Mouse (Mus musculus): ENCODE measurements around the gene Bag2. TPM values are rescaled to one million over a fixed set of nuclear protein-coding genes. Genes with fewer than 3 reads are reported as not detected.

The Bag2 gene
- polyA plus RNA-seq, 1 experiment from 2014 or later = 68.5 TPM

GRCm38 (mm10) chr1:33768827-33769226 is 11.2 kb upstream of the Bag2 start:
- Histone ChIP-seq H3K4me2 (ENCODE audit: low read depth, low read length) (no peak overlapping the region), H3K9ac (ENCODE audit: low read depth, low read length) (no peak overlapping the region), H3K27me3 (replicated peaks; ENCODE audit: control insufficient read depth, insufficient read depth, low read length) (no peaks in the 10 kb centered on the region), H3K9me3 (ENCODE audit: control insufficient read depth, low read length) (no peaks in the 10 kb centered on the region), H3K27ac (replicated peaks; ENCODE audit: low read depth, low read length) (no peak overlapping the region), H3K4me3 (ENCODE audit: low read depth, low read length) (no peak overlapping the region), H3K4me1 (ENCODE audit: control insufficient read depth, insufficient read depth, low read length) (no peaks in the 10 kb centered on the region), H3K36me3 (ENCODE audit: control insufficient read depth, insufficient read depth, low read length) (peaks cover 63% of the 10 kb centered on the region)
- no peak for DNase-seq (ENCODE audit: low spot score)
- ATAC-seq (ENCODE audit: low read depth) = no peak

- H3K9me3 ChIP-seq (ENCODE audit: control insufficient read depth, low read length) = no peaks in the 10 kb centered on the region
- H3K9ac ChIP-seq (ENCODE audit: low read depth, low read length) = no peak overlapping the region
- H3K4me3 ChIP-seq (ENCODE audit: low read depth, low read length) = no peak overlapping the region
- H3K4me2 ChIP-seq (ENCODE audit: low read depth, low read length) = no peak overlapping the region
- no peak overlapping the region for H3K27ac ChIP-seq (replicated peaks; ENCODE audit: low read depth, low read length)
- H3K4me1 ChIP-seq (ENCODE audit: control insufficient read depth, insufficient read depth, low read length) = no peaks in the 10 kb centered on the region
- no peak for DNase-seq (ENCODE audit: low spot score)
- H3K36me3 ChIP-seq (ENCODE audit: control insufficient read depth, insufficient read depth, low read length) = peaks cover 63% of the 10 kb centered on the region
- no peaks in the 10 kb centered on the region for H3K27me3 ChIP-seq (replicated peaks; ENCODE audit: control insufficient read depth, insufficient read depth, low read length)
- WGBS = 96% methylated on average over 1 of the region's 1 CpGs
- ATAC-seq (ENCODE audit: low read depth) = no peak
Measured at GRCm38 (mm10) chr1:33768091-33768787, 10.6 kb upstream of the Bag2 start.

- Histone ChIP-seq H3K4me3 (ENCODE audit: low read depth, low read length) (no peak overlapping the region), H3K9me3 (ENCODE audit: control insufficient read depth, low read length) (no peaks in the 10 kb centered on the region), H3K4me2 (ENCODE audit: low read depth, low read length) (no peak overlapping the region), H3K27ac (replicated peaks; ENCODE audit: low read depth, low read length) (no peak overlapping the region), H3K36me3 (ENCODE audit: control insufficient read depth, insufficient read depth, low read length) (peaks cover 58% of the 10 kb centered on the region), H3K27me3 (replicated peaks; ENCODE audit: control insufficient read depth, insufficient read depth, low read length) (no peaks in the 10 kb centered on the region), H3K4me1 (ENCODE audit: control insufficient read depth, insufficient read depth, low read length) (no peaks in the 10 kb centered on the region), H3K9ac (ENCODE audit: low read depth, low read length) (no peak overlapping the region)
- 68% methylated on average over 16 of the region's 16 CpGs for WGBS
- ATAC-seq (ENCODE audit: low read depth) = no peak
- no peak for DNase-seq (ENCODE audit: low spot score)
Measured at GRCm38 (mm10) chr1:33766520-33767508, 9.2 kb upstream of the Bag2 start.

- H3K9ac ChIP-seq (ENCODE audit: low read depth, low read length) = no peak overlapping the region
- H3K4me1 ChIP-seq (ENCODE audit: control insufficient read depth, insufficient read depth, low read length) = no peaks in the 10 kb centered on the region
- peaks cover 59% of the 10 kb centered on the region for H3K36me3 ChIP-seq (ENCODE audit: control insufficient read depth, insufficient read depth, low read length)
- no peak overlapping the region for H3K4me3 ChIP-seq (ENCODE audit: low read depth, low read length)
- no peaks in the 10 kb centered on the region for H3K9me3 ChIP-seq (ENCODE audit: control insufficient read depth, low read length)
- ATAC-seq (ENCODE audit: low read depth) (no peak), DNase-seq (ENCODE audit: low spot score) (no peak)
- H3K4me2 ChIP-seq (ENCODE audit: low read depth, low read length) = no peak overlapping the region
- whole genome bisulfite sequencing = 81% methylated on average over 11 of the region's 11 CpGs
- H3K27ac ChIP-seq (replicated peaks; ENCODE audit: low read depth, low read length) = no peak overlapping the region
- no peaks in the 10 kb centered on the region for H3K27me3 ChIP-seq (replicated peaks; ENCODE audit: control insufficient read depth, insufficient read depth, low read length)
Measured at GRCm38 (mm10) chr1:33765468-33766080, 8.0 kb upstream of the Bag2 start.

- no peak overlapping the region for H3K9ac ChIP-seq (ENCODE audit: low read depth, low read length)
- peaks cover 46% of the 10 kb centered on the region for H3K36me3 ChIP-seq (ENCODE audit: control insufficient read depth, insufficient read depth, low read length)
- H3K4me2 ChIP-seq (ENCODE audit: low read depth, low read length) = no peak overlapping the region
- no peak overlapping the region for H3K4me3 ChIP-seq (ENCODE audit: low read depth, low read length)
- WGBS = 48% methylated on average over 2 of the region's 2 CpGs
- no peaks in the 10 kb centered on the region for H3K9me3 ChIP-seq (ENCODE audit: control insufficient read depth, low read length)
- H3K4me1 ChIP-seq (ENCODE audit: control insufficient read depth, insufficient read depth, low read length) = no peaks in the 10 kb centered on the region
- no peaks in the 10 kb centered on the region for H3K27me3 ChIP-seq (replicated peaks; ENCODE audit: control insufficient read depth, insufficient read depth, low read length)
- no peak for ATAC-seq (ENCODE audit: low read depth)
- no peak overlapping the region for H3K27ac ChIP-seq (replicated peaks; ENCODE audit: low read depth, low read length)
- peak; percentile 36 for DNase-seq (ENCODE audit: low spot score)
Measured at GRCm38 (mm10) chr1:33763826-33764225, 6.2 kb upstream of the Bag2 start.

GRCm38 (mm10) chr1:33758488-33758887 is 893 bp upstream of the Bag2 start:
- H3K27ac ChIP-seq (replicated peaks; ENCODE audit: low read depth, low read length) = no peak overlapping the region
- ATAC-seq (ENCODE audit: low read depth) = no peak
- 59% methylated on average over 4 of the region's 4 CpGs for WGBS

GRCm38 (mm10) chr1:33757033-33757413 is 572 bp downstream of the Bag2 start:
- Histone ChIP-seq H3K4me3 (ENCODE audit: low read depth, low read length) (peak overlapping the region; percentile 77), H3K36me3 (ENCODE audit: control insufficient read depth, insufficient read depth, low read length) (peaks cover 17% of the 10 kb centered on the region; the same call in 1 of the 2 replicates), H3K4me1 (ENCODE audit: control insufficient read depth, insufficient read depth, low read length) (peaks cover 12% of the 10 kb centered on the region), H3K4me2 (ENCODE audit: low read depth, low read length) (peak overlapping the region; percentile 92), H3K9ac (ENCODE audit: low read depth, low read length) (peak overlapping the region; percentile 87), H3K9me3 (ENCODE audit: control insufficient read depth, low read length) (no peaks in the 10 kb centered on the region), H3K27me3 (replicated peaks; ENCODE audit: control insufficient read depth, insufficient read depth, low read length) (no peaks in the 10 kb centered on the region), H3K27ac (replicated peaks; ENCODE audit: low read depth, low read length) (no peak overlapping the region)
- WGBS = 3% methylated on average over 14 of the region's 14 CpGs
- ATAC-seq (ENCODE audit: low read depth) (peak; percentile 24; the same call in 1 of the 2 replicates), DNase-seq (ENCODE audit: low spot score) (peak; percentile 17)

More at GRCm38 (mm10) chr1:33758488-33758887, 893 bp upstream of the Bag2 start:
- Histone ChIP-seq H3K4me2 (ENCODE audit: low read depth, low read length) (0 out of 2 replicates have a peak overlapping the region, but pooled peaks have one; percentile 92), H3K9me3 (ENCODE audit: control insufficient read depth, low read length) (no peaks in the 10 kb centered on the region), H3K36me3 (ENCODE audit: control insufficient read depth, insufficient read depth, low read length) (peaks cover 23% of the 10 kb centered on the region; the same call in 1 of the 2 replicates), H3K27me3 (replicated peaks; ENCODE audit: control insufficient read depth, insufficient read depth, low read length) (no peaks in the 10 kb centered on the region), H3K4me3 (ENCODE audit: low read depth, low read length) (no peak overlapping the region), H3K4me1 (ENCODE audit: control insufficient read depth, insufficient read depth, low read length) (peaks cover 12% of the 10 kb centered on the region), H3K9ac (ENCODE audit: low read depth, low read length) (no peak overlapping the region)
- no peak for DNase-seq (ENCODE audit: low spot score)

GRCm38 (mm10) chr1:33756258-33757032 is 1.1 kb downstream of the Bag2 start:
- WGBS = 18% methylated on average over 18 of the region's 18 CpGs
- no peak for ATAC-seq (ENCODE audit: low read depth)
- Histone ChIP-seq H3K9me3 (ENCODE audit: control insufficient read depth, low read length) (no peaks in the 10 kb centered on the region), H3K36me3 (ENCODE audit: control insufficient read depth, insufficient read depth, low read length) (peaks cover 11% of the 10 kb centered on the region; the same call in 1 of the 2 replicates), H3K27ac (replicated peaks; ENCODE audit: low read depth, low read length) (no peak overlapping the region), H3K4me2 (ENCODE audit: low read depth, low read length) (peak overlapping the region; percentile 92), H3K27me3 (replicated peaks; ENCODE audit: control insufficient read depth, insufficient read depth, low read length) (no peaks in the 10 kb centered on the region), H3K4me3 (ENCODE audit: low read depth, low read length) (peak overlapping the region; percentile 77), H3K4me1 (ENCODE audit: control insufficient read depth, insufficient read depth, low read length) (peaks cover 12% of the 10 kb centered on the region), H3K9ac (ENCODE audit: low read depth, low read length) (peak overlapping the region; percentile 87; the same call in 1 of the 2 replicates)
- no peak for DNase-seq (ENCODE audit: low spot score)
